Mouse (Mus musculus): ENCODE measurements around the gene Cnnm2.

Cnnm2 gene

GRCm38 (mm10) chr19:46848381-46849268 is 87.2 kb downstream of the Cnnm2 start:
- DNase-seq (ENCODE audit: low spot score): no peak

GRCm38 (mm10) chr19:46849443-46849997 is 88.1 kb downstream of the Cnnm2 start:
- no peak for DNase-seq (ENCODE audit: low spot score)

GRCm38 (mm10) chr19:46856232-46856631 is 94.8 kb downstream of the Cnnm2 start:
- DNase-seq (ENCODE audit: low spot score): no peak

GRCm38 (mm10) chr19:46856780-46857179 is 95.4 kb downstream of the Cnnm2 start:
- peak; percentile 11 for DNase-seq (ENCODE audit: low spot score)

- DNase-seq (ENCODE audit: low spot score): peak; percentile 49
Observed at GRCm38 (mm10) chr19:46857277-46857989, 96.0 kb downstream of the Cnnm2 start.

DNA sequence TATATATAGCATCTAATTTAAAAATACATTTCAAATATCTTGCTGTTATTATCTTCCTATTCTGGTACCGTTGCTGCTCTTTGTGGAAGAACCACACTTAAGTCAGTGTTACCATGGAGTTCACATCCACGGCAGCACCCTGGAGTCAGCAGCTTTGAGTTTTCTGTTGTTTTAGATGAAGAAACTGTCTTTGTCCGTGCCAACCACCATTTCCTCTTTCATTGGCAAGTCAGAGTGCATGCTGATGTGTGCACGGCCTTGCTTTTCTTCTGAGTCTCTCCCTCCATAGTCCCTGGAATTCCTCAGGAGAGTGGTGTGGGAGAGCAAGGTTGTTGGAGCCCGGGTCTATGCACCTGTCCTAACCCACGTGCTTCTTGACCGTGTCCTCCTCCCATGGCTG is 96.8 kb downstream of the Cnnm2 start:
- DNase-seq (ENCODE audit: low spot score): no peak

DNA sequence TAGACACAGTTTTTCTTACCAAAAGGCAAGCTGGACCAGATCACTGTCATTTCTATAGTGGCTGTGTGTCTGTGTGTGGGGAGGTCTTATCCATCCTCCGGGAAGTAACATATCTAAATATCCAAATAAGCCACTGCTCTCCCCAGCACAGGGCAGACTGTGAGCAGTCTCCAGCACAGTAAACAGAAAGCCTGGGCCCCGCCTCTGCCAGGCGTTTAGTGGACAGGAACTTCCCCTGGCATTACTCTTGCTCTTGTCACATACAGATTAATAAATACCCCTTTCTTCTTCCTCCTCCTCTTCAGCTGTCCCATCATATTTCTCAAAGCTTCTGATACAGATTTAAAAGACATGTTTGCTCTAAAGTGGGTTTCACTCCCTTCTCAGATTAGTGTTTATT is 101.2 kb downstream of the Cnnm2 start:
- DNase-seq (ENCODE audit: low spot score): no peak

- no peak for DNase-seq (ENCODE audit: low spot score)
Observed at GRCm38 (mm10) chr19:46863236-46863927, 102.0 kb downstream of the Cnnm2 start.

DNA sequence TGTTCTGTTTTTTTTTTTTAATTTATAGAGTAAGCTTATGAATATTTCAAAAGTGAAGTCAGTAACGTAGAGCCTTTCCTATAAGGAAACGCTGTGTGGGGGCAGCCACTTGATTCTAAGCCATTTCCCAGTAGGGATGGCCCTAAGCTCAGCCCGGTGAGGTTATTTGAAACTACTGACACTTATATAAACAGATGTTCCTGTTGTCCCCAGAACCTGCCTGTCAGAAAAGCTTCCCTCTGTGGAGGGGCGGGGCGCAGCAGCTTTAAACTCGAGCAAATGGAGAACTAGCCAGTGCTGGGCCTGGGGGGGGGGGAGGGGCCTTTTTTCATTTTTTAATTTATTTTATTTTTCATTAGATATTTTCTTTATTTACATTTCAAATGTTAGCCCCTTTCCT is 102.7 kb downstream of the Cnnm2 start:
- DNase-seq (ENCODE audit: low spot score): no peak

DNA sequence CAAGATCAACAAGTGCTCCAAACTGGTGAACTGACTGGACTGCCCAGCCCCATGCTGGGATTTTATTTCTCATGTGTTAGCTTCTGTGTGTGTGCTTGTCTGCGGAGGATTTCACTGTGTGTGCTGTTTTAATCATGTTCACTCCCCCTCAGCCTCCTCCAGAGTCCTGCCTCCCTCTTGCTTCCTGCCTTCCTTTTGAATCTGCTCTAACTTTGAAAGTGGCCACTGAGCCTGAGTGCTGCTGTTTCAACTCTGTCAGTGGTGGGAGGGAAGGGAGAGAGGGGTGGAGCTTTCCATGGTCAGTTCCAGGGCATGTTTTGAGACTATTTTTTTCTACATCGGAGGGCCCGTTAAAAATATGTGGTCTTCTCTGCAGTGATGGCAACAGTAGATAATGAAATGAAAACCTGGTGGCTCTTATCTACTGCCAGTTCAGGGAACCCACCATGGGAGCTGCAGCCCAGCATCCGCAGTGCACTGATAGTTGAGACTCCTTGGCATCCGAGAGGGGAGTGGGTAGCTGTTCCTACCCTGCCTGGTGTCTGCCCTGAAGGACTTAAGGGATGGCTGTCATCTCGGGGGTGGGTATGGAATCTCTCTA is 103.4 kb downstream of the Cnnm2 start:
- DNase-seq (ENCODE audit: low spot score): no peak

DNA sequence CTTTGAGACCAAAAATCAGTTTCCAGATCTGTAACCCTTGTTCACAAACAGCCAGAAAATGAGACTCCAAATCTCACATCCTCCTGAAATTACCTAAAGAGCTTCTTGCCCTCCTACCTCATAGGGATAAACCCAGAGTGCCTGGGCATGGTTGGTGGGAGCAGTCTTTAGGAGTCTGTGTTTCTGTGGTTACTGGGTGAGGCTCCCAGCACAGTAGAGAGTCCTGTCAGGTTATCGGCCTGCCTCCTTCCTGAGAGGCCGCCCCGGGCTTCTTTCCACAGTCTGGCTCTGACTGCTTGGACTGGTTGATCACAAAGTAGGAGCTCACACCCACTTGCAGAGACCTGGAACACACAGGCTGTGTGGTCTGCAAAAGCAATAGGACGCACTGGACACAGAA is 104.0 kb downstream of the Cnnm2 start:
- DNase-seq (ENCODE audit: low spot score): no peak

DNA sequence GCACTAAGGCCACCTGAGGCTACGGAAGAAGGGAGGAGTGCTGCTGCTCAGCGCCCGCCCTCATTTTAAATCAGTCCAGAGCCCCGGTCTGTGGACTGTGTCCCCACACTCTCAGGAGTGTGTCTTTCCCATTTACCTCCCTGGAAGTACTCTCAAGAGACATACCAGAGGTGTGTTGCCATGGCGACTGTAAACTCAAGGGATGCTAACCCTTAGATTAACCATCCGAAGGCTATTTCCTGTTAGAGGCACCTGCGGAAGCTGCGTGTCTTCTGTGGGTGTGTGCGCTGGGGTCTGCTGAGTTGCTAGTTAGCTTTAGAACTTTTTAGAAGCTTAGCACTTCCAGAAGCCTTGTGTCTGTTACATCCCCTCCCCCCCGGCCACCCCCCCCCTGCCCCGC is 107.7 kb downstream of the Cnnm2 start:
- DNase-seq (ENCODE audit: low spot score): no peak

GRCm38 (mm10) chr19:46869526-46869925 is 108.1 kb downstream of the Cnnm2 start:
- DNase-seq (ENCODE audit: low spot score): peak; percentile 90

GRCm38 (mm10) chr19:46871096-46871495 is 109.7 kb downstream of the Cnnm2 start:
- DNase-seq (ENCODE audit: low spot score): no peak

DNA sequence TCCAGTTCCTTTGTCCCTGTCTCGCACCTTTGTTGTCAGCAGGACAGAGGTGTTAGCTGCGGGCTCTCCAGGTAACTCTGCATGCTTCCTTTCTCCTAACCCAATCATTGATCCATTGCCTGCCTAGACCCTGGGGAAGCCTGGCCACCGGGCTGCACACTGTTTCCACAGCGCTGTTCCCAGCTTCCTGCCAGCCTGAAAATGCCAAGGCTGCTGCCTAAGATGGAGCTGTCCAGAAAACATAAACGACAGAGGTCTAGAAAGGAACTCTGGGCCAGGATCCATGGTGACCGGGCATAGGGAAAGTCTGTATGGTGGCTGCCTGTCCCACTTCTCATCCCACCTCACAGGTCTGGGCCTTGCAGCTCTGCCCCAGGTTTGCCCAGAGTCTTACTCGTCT is 110.3 kb downstream of the Cnnm2 start:
- no peak for DNase-seq (ENCODE audit: low spot score)

DNA sequence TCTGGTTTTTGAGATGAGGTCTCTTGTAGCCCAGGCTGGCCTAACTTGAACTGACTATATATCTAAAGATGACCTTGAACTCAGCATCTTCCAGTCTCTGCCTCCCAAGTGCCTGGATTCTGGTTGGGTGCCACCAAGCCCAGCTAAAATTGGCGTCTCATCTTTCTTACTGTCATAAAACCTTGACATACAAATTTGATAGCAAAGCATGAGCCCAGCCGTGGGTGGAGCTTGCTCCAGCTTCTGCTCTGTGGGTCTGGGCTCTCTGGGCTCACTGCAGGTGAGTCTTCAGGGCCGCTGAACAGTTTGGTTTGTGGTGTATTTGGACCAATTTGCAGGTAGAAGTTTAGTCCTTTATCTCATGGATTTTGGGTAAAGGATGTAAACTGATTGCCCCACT is 112.5 kb downstream of the Cnnm2 start:
- DNase-seq (ENCODE audit: low spot score): no peak

GRCm38 (mm10) chr19:46875790-46876189 is 114.4 kb downstream of the Cnnm2 start:
- peak; percentile 90 for DNase-seq (ENCODE audit: low spot score)

GRCm38 (mm10) chr19:46877886-46878285 is 116.5 kb downstream of the Cnnm2 start:
- DNase-seq (ENCODE audit: low spot score): no peak

DNA sequence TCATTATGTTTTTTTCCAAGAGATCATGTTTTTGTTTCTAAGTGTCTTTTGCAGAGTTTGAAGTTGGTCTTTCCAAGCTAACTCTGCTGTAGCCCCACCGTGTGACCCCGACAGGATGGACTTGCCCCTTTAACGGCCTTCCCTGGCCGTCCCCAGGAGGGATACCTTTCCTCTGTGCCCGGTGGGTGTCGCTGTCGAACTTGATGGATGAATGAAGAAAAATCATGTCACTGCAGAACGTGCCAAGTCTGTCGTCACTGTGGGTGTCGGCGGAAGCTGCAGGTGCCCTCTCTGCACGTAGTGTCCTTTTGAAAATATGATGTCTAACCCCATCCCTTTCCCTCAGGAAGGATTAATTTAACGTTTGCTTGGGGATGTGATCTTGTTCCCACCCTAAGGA is 117.0 kb downstream of the Cnnm2 start:
- DNase-seq (ENCODE audit: low spot score): peak; percentile 45

GRCm38 (mm10) chr19:46879876-46880275 is 118.5 kb downstream of the Cnnm2 start:
- DNase-seq (ENCODE audit: low spot score): no peak

GRCm38 (mm10) chr19:46885365-46885764 is 124.0 kb downstream of the Cnnm2 start:
- DNase-seq (ENCODE audit: low spot score): no peak

GRCm38 (mm10) chr19:46886826-46887225 is 125.4 kb downstream of the Cnnm2 start:
- no peak for DNase-seq (ENCODE audit: low spot score)
